Mouse (Mus musculus) heart, adult 9 months (tissue): ENCODE data around the gene Fbxw27.
"Not testable (repeated sequence)": the region's sequence is repeated elsewhere in the genome, so short reads cannot be mapped to it uniquely, and the experiment has no call there.

Experiments
- DNase-seq, 2 experiments: peaks; one replicate each; pipeline ENCODE4 v3.0.0; 2022; ENCODE audit warnings: low spot score in 2 of 2

Fbxw27 gene

GRCm38 (mm10) chr9:109790570-109790969, at the start of gene Fbxw27:
Gene Fbxw27, minus strand, starts transcription at chr9:109790670.
- DNase-seq: not testable (repeated sequence)

- no peak for DNase-seq
Observed at GRCm38 (mm10) chr9:109833088-109833412, 42.6 kb upstream of the Fbxw27 start.

- DNase-seq: peak; percentile 80 to 87
Observed at GRCm38 (mm10) chr9:109832391-109833087, 42.1 kb upstream of the Fbxw27 start, which contains the start of gene Nme6. Gene Nme6, plus strand, starts transcription at chr9:109832749.

DNA sequence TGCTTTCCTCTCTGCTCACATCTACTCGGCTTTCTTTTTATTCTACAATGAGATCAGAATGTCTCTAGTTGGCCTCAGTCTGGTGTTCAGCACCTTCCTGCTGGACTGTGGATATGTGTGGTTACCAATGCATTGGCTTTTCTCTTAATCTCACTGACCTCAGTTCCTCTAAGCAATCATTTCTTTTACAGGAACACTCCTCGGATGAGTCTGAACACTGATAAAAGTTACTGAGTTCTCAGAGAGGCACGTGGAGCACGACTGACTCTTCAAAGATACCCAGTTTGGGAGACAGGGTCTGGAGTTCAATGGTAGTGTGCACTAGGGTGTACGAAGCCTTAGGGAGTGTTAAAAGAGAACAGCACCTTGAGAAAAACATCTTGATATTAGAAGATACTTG, 35.7 kb upstream of the Fbxw27 start:
- no peak for DNase-seq

- DNase-seq: no peak
Observed at GRCm38 (mm10) chr9:109825739-109826138, 35.3 kb upstream of the Fbxw27 start.

DNA sequence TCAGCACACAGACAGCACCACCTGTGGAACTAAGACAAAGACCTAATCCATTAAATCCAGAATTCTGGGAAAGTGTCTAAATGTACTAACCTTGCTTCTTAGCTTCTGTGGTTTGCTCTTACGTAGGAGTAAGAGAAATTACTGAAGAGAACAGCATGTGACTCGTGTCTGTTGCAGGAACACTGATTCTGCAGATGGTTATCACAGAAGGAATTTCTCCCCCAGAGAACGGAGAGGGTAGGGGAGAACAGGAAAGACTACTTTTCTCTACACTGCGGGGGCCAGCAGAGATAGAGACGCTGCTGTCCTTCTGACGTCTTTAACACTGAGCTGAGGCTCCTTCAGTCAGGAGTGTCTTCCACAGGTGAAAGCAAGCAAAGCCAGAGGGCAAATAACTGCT, 25.9 kb upstream of the Fbxw27 start:
- DNase-seq: no peak

GRCm38 (mm10) chr9:109813424-109813823, 23.0 kb upstream of the Fbxw27 start:
- DNase-seq: no peak

GRCm38 (mm10) chr9:109811980-109812379, 21.5 kb upstream of the Fbxw27 start, which contains the start of gene Spink8:
Gene Spink8, plus strand, starts transcription at chr9:109812280.
- no peak for DNase-seq

DNA sequence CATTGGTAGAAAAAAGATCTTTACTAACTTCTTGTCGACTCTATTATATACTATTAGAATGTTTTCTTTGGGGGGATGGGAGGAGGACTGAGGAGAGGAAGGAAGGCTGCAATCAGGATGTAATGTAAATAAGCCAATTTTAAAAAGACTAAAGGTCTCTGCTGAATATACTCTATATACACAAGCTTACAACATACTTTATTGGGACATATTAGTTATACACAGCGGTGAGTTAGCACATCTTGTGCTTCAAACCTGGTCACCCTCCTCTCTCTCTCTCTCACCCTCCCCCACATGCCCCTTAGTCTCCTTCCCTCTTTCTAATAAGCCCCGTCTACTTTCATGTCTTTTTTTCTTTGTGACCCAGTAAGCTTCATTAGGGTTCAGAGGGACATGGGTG, 17.4 kb upstream of the Fbxw27 start:
- no peak for DNase-seq

DNA sequence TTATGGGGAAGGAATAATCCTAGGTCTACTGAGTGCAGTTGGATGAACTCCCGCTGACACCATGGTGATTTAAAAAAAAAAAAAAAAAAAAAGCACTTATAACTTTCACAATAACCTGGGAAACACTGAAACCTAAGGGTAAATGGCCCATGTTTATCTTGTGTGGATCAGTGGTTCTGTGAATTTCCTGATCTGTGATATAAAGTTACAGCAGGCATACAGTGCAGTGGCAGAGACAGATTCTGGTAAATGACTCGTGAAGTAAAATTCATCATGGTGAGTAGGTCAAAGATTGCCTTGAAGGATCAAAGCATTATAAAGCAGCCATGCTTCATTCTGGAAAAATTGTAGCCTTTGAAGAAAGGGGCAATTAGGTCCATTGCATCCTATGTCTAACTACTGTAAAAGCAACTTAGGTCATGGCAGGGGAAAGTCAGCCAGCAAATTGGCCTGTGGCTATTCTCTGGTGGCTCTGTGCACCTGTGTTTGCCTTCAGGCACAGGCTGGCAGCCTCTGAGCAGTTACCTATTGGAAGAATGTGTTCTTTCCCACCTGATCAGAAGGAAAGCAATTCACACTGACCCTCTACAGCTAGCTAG, 16.3 kb upstream of the Fbxw27 start:
- no peak for DNase-seq

GRCm38 (mm10) chr9:109806260-109806659, 15.8 kb upstream of the Fbxw27 start:
- DNase-seq: no peak

- not testable (repeated sequence) for DNase-seq
Observed at GRCm38 (mm10) chr9:109805596-109805995, 15.1 kb upstream of the Fbxw27 start.

DNA sequence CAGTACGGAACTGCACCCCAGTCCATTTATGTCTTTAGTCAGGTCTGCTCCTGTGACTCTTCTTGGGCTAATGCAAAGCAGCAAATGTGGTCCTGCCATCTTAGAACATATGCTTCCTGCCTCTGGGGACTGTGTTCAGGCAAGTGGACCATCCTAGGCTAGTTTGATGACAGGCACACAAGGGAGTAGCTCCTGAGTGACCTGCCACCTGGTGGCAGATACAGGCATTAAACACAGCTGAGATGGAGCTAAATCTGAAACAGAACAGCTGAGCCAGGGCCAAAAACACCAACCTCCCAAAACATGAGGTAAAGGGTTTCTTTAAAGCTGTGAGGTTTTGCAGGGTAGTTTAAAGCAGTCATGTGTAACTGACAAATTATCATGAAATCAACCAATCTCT, 7.6 kb upstream of the Fbxw27 start:
- no peak for DNase-seq

DNA sequence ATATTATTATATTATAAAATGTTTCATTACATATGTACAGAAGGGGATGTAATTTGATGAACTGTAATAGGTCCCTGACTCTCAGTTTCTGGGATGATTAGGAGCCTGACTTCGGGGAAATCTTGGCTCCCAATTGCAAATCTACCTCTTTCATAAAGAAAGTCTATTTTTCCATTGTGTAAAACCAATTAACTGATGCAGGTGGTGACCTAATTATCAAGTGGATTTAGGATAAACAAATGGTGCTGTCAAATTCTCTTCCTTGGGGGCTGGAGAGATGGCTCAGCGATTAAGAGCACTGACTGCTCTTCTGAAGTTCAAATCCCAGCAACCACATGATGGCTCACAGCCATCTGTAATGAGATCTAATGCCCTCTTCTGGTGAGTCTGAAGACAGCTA, 5.3 kb upstream of the Fbxw27 start:
- no peak for DNase-seq

GRCm38 (mm10) chr9:109795221-109795620, 4.8 kb upstream of the Fbxw27 start:
- no peak for DNase-seq

DNA sequence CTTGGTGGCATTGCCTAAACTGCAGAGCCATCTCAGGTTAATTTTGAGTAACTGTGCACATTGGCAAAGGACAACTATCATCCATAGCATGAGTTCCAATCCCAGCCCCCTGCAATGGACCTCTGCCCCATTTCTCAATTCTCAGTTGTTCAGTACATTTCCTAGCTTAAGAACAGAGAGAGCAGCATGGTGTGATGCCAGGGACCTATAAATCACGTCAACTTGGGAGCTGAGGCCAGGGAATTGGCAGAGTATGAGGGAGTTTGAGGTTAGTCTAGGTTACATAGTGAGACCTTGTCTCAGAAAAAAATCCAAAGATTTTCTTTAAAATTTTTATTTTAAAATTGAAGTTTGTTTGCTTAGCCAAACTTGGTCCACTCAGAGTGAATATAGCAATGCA, 23.6 kb downstream of the Fbxw27 start:
- not testable (repeated sequence) for DNase-seq

DNA sequence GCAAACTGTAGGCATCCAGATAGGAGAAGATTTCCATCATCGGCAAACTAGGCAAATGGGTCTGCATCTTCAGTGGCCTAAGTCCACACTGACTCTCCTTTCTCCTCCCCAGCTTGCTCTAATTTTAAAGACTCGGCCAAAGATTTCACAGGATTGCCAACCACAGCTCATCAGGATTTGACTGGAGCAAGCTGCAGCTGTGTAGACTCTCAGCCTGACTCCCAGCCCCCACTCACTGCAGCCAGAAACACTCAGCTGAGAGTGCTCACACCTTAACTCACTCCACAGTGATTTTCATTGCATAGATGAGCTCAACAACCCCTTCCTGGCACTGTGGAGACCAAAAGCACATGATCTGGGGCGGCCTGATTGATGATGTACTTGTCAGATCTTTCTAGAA, 44.5 kb downstream of the Fbxw27 start, which contains the start of gene Fbxw26:
TSS of gene Fbxw26 (minus strand) at position 101 of the 400 bp plus-strand sequence.
- not testable (repeated sequence) for DNase-seq
